Mouse (Mus musculus) fat pad, adult 2 months (tissue): ENCODE results near the gene C2cd4c.
A peak's percentile ranks its signal among the peaks of the same experiment; 100 is the strongest.

Source experiments
- DNase-seq: peaks from one replicate; pipeline ENCODE4 v3.0.0-alpha.2; 2011; ENCODE audit warnings: low read depth, low spot score; ENCODE audit errors: extremely low read depth

C2cd4c gene

GRCm38 (mm10) chr10:79613578-79614304 lies at the start of gene C2cd4c:
Gene C2cd4c, minus strand, starts transcription at chr10:79614025.
- DNase-seq: peak; percentile 30

GRCm38 (mm10) chr10:79661861-79662260 lies 48.0 kb upstream of the C2cd4c start:
- DNase-seq: no peak

DNA sequence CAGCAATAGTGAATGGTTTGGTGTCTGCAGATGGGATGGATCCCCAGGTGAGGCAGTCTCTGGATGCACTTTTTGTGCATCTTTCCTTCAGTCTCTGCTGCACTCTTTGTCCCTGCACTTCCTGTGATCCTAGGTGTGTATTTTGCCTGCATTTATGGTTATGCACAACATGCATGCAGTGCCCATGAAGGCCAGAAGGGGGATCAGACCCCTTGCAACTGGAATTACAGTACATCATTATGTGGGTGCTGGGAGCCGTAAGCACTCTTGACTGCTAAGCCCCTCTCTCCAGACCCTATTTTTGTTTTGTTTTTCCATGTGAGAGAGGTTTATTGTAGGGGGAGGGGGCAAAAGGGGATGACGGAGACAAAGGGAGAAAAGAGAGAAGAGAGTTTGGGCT lies 46.5 kb upstream of the C2cd4c start:
- DNase-seq: no peak

DNA sequence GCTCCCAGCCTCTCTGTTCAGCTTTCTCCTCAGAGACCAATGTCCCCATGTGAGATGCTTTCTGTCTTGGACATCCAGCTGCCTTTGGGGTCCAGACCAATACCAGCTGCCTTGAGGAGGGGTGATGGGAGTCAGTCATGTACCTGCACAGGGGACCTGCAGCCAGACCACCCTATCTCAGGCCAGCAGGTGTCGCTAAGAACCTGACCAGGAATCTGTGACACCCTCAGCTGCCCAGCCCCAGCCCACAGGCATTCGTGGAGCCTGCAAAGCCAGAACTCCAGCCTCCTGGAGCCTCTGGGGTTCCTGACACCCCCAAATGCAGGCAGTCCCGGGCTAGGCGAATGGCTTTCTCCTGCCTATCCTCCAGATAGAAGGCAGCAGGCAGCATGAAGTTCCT lies 45.0 kb upstream of the C2cd4c start:
- no peak for DNase-seq

DNA sequence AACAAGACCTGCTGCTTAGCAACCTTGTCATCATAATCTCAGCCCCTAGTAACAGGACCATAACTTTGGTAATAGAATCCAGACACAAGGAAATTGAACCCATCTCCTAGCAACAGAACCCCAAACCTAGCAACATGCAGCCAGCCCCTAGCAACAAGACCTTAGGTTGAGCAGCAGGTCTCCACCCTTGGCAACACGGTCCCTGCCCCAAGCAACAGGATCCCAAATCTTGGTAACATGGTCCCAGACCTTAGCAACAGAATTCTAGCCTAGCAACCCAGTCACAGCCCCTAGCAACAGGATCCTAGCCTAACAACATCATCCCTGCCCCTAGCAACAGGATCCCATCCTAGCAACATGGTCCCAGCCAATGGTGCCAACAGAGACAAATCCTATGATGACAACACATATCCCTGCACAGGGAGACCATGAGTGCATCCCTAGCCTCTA lies 41.1 kb upstream of the C2cd4c start:
- no peak for DNase-seq

GRCm38 (mm10) chr10:79652789-79653188 lies 39.0 kb upstream of the C2cd4c start:
- DNase-seq: no peak

GRCm38 (mm10) chr10:79649070-79649751 lies 35.4 kb upstream of the C2cd4c start:
- no peak for DNase-seq

DNA sequence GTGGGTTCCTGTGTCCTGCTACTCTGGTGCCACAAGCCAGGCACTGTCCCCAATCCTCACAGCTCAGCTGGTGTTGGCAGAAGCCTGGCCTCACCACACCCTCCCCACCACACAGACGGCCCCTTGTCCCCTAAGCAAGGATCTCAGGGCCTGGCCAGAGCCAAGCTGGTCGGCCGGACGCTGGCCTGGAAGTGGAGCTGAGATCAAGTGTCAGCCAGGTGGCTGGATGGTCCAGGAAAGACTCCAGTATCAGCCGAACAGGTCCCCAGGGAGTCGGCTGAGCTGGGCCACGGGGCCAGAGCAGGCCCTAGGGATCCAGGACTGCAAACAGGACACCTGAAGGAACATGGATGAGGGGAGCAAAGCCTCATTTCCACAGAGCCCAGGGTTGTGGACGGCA lies 31.9 kb upstream of the C2cd4c start, which contains the start of gene Odf3l2:
Gene Odf3l2, minus strand, starts transcription at position 28 of the 400 bp plus-strand sequence.
- no peak for DNase-seq

GRCm38 (mm10) chr10:79638486-79639204 lies 24.8 kb upstream of the C2cd4c start:
- no peak for DNase-seq

DNA sequence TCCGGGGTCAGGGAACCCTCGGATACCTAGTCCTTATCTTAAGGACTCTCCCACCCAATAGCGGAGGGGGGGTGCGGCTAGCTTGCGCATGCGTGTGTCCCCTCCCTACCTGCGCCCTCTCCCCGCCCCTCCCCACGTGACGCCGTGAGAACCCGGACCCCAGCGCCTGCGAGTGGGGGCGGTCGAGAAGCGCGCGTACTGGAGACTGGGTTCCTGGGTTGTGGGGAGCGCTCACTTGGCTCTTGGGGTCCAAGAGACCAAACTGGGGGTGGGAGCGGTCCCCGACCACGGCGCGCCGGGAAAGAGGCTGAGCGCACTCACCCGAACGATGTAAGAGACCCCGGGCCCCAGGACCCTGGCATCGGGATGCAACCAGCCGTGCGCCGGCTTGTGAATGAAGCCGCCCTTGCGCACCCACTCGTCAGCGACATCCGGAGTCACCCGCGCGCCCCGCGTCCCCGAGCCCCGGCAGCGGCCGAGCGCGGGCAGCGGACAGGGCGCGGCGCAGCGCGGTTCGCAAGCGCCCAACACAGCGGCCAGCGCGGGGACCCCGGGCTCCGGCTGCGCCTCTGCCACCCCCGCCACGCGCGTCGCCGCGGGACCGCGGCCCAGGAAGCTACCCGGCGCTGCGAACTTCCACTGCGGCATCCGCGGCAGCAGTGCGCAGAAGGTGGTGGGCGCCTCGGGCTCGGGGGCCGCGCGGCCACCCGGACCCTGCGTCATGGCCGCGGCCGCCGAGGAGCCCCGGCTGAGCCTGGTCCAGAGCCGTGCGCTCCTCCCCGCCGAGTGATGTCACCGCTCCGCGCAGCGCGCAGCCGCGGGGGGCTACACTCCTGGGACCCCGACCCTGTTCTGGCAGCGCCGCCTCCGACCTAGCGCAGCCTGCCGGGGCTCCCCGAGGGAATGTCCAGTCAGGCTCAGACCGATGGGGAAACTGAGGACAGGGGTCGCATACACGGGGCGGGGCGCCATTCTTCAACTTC lies 23.6 kb upstream of the C2cd4c start, which contains the start of gene Shc2:
Gene Shc2, minus strand, starts transcription at position 791 of the 983 bp plus-strand sequence.
- DNase-seq: no peak

- DNase-seq: no peak
These were observed 22.5 kb upstream of the C2cd4c start for GRCm38 (mm10) chr10:79636287-79636686.

DNA sequence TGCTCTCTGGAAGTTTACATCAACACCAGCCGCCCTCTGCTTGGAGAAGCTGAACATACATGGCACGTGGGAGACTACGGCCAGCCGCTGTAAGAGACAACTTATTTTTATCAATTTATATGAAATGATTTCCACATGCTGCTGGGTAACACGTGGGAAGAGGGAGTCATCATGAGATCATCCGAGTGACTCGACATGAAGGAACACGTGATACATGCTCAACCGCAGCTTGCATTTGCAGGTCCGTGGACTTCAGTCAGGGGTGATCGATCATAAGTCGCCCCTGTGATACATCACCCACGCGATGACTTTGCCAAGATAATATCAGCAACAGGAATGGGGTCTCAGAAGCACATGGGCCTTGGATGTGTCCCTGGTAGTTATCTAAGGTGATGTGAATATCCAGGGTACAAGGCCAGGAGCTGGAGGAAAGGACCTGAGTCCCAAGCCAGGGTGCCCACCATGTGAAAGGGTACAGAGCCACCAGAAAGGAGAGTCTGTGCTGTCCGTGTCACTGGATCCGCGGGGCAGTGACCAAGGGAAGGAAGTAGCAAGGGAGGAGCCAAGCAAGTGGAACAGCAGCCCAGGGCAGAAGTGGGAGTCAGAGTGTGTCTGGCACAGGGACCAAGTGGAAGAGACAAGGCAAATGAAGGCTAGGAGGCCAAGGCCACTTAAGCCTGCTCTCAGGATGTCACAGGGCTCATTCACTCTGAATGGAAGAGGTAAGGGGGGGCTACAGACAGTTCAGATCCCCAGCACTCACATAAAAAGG lies 19.4 kb upstream of the C2cd4c start:
- DNase-seq: no peak

GRCm38 (mm10) chr10:79631432-79631831 lies 17.6 kb upstream of the C2cd4c start:
- no peak for DNase-seq

GRCm38 (mm10) chr10:79628377-79628776 lies 14.6 kb upstream of the C2cd4c start:
- no peak for DNase-seq

DNA sequence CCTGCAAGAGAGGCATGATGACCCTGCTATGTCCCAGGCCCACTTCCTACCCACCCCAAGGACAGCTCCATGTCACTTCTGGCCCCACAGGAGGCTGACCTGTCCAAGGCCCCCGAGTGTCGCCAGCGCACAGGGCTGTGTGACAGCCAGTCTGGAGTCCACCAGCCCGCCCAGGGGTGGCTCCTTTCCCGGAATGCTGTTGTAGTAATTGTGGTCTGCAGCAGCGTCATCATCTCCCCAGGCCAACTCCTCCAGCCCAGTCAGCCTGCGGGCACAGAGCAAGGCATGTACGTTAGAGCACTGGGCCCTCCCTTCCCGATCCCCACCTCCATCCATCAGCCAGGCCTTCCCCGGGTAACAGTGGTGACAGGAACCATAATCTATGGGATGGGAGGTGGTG lies 12.3 kb upstream of the C2cd4c start:
- no peak for DNase-seq

DNA sequence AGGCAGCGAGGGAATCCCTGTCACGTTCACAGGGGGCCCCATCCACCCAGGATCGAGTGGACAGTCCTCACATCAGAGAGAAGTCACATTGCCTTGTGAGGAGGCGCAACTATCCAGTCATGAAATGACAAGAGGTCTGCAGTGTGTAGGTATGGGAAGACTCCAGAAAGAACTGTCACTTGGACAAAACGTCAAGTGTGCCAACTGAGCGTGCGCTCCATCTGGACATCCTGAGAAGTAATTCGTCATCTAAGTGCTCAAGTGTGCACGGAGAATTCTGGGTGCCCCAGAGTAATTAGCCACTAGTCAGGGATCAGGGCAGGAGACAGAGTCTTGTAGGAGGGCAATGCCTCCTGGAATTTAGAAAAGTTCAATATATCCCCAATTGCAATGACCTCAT lies 11.6 kb upstream of the C2cd4c start:
- DNase-seq: no peak

DNA sequence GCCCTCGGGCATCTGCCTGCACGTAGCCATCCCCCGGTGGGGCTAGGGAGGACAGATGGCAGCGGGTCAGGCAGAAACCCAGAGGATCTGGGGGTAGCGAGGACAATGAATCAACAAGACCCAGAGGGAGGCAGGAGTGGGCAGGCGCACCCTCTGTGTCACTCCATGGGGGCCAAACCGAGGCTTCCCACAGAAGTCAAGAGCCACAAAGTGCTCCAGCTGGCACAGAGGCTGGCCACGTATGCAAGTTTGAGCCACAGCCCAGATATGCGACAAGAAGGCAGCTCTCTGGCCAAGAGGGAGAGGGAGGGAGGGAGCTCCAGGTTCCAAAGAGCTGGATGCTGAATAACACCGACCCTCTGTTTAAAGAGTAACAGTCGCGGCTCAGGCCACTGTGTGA lies 10.1 kb upstream of the C2cd4c start:
- no peak for DNase-seq

DNA sequence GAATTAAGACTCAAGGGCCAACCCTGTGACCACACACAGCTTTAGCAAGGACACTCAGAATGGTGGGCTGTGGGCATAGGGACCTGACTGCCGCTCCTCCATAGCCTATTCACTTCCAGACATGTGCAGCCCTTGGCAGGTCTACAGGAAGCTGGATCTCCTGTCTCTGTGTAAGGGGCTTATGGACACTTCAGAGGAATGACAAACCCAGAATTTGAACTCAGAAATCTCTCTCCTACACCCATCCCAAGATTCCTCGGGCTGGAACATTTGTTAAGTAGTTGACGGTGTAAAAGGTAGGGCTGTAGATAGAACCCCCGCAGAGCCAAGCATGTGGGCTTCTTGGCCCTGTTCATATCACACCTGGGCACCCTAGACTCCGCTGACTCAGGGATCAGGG lies 2.6 kb upstream of the C2cd4c start:
- no peak for DNase-seq

DNA sequence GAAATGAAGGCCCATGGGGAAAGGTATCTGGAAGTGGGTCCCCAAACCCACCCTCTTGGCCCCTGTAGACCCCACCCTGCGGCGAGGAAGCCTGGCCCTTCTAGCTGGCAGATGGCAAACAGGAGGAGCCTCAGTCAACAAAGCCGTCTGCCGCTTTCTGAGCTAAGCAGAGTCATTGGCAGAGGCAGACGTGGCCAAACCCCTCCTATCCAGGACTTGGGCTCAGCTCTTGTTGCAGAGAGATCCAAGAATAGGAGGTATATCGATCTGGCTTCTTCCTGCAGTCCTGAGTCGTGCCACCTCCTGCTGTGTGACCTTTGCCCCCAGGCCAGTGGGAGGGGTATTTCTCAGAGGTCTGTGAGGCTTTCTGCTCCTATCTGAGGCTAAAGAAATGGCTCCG lies 2.0 kb upstream of the C2cd4c start:
- no peak for DNase-seq

- DNase-seq: no peak
These were observed 449 bp upstream of the C2cd4c start for GRCm38 (mm10) chr10:79614305-79614643.
